Mouse (Mus musculus): Measurements from ENCODE around the gene Vps52.

Gene Vps52

GRCm38 (mm10) chr17:33955555-33956214 is at the start of gene Vps52, which contains the start of gene Rps18:
Vps52 (plus strand) TSS chr17:33955812.
Rps18 (minus strand) TSS chr17:33956001.
- peak; percentile 97 to 98 for DNase-seq (ENCODE audit: low read depth in 2 of 2, low spot score in 2 of 2)

DNA sequence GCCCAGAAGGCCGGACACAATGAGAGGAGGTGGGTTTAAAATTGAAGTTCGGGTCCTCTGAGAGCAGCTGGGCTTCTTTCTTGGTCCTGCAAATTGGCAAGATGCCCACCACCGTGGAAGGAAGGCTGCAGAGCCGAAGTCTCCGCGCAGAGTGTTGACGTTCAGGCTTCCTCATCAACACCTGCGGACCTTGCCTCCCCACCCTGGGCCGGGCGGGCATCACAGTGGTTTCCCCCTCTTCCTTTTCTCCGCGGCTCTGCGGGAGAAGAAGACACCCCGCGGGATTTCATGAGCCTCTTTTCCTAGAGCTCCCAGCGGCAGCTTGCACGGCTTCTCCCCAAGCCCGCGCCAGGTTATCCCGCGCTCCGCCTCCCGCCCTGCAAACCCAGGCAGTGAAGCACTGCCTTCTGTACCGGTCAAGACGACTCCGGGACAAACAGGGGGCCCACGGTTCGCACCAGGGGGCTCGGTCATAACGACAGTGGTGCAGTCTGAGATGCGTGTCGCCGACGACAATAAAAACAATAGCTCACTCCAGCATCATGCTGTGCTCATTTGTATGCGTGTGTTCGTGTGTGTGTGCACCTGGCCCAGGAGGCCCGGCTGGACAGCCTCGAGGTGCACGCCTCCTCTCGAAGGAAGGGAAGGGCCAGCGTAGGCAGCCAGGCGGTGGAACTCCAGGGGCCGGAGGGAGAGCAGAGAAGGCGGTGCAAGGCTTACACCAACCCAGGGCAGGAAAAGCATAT is 47.1 kb upstream of the Vps52 start:
- no peak for DNase-seq (ENCODE audit: low read depth in 2 of 2, low spot score in 2 of 2)

DNA sequence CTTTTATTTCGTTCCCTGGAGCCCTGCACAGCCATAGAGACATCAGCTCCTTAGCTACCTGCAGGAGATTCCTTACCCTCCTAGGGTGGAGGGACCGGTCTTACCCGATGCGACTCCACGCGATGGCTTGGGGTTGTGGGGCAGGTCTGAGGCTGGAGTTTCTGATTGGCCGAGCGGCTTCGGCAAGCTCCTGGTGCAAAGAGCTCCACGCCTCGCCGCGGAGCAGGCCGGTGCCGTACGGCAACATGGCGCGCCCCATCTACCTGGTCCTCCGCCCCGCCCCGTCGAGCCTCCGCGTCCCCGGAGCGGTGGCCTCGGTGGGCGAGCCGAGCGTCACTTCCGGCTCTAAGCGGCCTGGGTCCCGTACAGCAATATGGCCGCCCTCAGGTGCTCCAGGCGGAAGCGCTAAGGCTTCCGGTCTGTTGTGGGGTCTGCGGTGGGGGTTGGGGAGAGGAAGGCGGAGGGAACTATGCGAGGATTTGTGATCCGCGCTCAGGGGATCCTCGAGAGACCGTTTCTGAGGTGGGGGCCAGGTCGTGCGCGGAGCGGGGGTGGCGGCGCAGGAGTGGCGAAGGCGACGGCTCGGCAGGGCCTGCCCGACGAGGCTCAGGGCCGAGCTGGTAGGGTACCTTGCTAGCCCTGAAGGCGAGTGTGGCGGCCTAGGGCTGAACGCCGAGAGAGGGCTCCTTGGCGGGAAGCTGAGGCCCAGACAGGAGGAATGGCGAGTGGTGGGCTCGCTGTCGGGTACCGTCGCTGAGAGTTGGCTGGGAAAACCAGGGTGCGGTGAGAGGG is 46.3 kb upstream of the Vps52 start, which contains the start of gene Daxx:
Gene Daxx (plus strand): TSS at position 338 of the 792 bp plus-strand sequence.
- DNase-seq (ENCODE audit: low read depth in 2 of 2, low spot score in 2 of 2): peak; percentile 97

DNA sequence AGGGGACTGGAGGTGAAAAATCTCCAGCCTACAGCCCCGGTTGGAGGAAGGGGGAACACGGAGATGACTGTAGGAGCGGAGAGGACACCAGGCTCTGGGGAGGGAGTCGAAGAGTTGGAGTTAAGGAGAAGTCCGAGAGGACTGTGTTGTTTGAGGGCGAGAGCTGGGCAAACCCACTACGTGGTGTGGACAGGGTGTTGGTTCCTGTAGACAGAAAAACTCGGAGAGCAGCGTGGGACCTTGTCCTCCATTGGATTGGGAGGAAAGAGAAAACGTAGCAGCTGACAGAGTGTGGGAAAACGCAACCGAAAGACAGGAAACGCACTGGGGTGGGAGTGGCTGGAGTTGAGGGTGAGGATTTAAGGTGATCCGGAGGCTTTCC is 45.8 kb upstream of the Vps52 start:
- peak in 1 of 2 experiments; percentile 30 for DNase-seq (ENCODE audit: low read depth in 2 of 2, low spot score in 2 of 2)

DNA sequence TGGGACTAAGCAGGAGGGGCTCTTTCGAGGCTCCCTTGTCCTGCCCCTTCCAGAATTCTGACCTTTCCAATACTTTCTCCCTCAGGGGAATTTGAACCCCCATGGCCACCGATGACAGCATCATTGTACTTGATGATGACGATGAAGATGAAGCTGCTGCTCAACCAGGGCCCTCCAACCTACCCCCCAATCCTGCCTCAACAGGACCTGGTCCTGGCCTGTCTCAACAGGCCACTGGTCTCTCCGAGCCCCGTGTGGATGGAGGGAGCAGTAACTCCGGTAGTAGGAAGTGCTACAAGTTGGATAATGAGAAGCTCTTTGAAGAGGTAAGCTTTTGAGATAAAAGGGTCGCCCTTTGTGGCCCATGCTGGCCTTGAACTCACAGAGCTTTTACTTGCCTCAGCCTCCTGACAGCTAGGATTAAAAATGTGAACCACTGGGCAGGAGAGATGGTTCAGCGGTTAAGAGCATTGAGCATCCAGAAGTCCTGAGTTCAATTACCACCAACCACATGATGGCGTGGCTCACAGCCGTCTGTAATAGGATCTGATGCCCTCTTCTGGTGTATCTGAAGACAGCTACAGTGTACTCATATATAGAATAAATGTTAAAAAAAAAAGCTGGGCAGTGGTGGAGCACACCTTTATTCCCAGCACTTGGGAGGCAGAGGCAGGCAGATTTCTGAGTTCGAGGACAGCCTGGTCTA is 45.1 kb upstream of the Vps52 start:
- DNase-seq (ENCODE audit: low read depth in 2 of 2, low spot score in 2 of 2): no peak

DNA sequence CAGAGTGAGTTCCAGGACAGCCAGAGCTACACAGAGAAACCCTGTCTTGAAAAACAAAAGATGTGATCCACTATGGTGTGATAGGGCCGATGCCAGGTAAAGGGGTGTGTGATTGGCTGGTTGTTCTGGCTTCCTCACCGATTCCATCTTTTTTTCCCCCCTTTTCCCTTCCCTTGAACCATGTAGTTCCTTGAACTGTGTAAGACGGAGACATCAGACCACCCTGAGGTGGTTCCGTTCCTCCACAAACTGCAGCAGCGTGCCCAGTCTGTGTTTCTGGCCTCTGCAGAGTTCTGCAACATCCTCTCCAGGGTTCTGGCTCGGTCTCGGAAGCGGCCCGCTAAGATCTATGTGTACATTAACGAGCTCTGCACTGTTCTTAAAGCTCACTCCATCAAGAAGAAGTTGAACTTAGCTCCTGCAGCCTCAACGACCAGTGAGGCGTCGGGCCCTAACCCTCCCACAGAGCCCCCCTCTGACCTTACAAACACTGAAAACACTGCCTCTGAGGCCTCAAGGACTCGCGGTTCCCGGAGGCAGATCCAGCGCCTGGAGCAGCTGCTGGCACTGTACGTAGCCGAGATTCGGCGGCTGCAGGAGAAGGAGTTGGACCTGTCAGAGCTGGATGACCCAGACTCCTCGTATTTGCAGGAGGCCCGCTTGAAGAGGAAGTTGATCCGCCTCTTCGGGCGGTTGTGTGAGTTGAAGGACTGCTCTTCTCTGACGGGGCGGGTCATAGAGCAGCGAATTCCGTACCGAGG is 44.4 kb upstream of the Vps52 start:
- no peak for DNase-seq (ENCODE audit: low read depth in 2 of 2, low spot score in 2 of 2)

- no peak for DNase-seq (ENCODE audit: low read depth in 2 of 2, low spot score in 2 of 2)
These were observed 43.7 kb upstream of the Vps52 start for GRCm38 (mm10) chr17:33911813-33912414.

DNA sequence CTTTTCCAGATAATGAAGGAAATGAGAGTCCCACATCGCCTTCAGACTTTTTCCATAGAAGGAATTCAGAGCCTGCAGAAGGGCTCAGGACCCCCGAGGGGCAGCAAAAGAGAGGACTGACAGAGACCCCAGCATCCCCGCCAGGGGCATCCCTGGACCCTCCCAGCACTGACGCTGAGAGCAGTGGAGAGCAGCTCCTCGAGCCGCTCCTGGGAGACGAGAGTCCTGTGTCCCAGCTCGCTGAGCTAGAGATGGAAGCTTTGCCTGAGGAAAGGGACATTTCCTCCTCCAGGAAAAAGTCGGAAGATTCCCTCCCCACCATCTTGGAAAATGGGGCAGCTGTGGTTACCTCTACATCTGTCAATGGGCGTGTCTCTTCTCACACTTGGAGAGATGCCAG is 42.3 kb upstream of the Vps52 start:
- DNase-seq (ENCODE audit: low read depth in 2 of 2, low spot score in 2 of 2): no peak

GRCm38 (mm10) chr17:33913905-33914304 is 41.7 kb upstream of the Vps52 start:
- no peak for DNase-seq (ENCODE audit: low read depth in 2 of 2, low spot score in 2 of 2)

DNA sequence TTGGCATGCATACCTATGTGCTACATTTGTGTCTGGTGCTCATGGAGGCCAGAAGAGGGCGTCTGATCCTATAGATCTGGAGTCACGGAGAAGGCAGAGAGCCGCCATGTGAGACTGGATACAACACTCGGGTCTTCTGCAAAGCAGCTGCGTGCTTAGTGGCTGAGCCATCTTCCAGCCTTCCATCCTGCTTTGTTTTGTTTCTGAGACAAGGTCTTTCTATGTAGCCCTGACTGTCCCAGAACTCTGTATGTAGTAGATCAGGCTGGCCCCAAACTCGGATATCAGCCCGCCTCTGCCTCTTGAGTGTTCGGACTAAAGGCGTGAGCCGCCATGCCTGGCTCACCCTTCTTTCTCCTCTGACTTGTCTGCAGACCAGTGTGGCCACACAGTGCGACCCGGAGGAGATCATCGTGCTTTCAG is 40.6 kb upstream of the Vps52 start:
- no peak for DNase-seq (ENCODE audit: low read depth in 2 of 2, low spot score in 2 of 2)

GRCm38 (mm10) chr17:33915671-33916250 is 39.9 kb upstream of the Vps52 start, which contains the start of the genes Tapbp and Zbtb22:
Tapbp (plus strand) TSS chr17:33915899.
Zbtb22 (plus strand) TSS chr17:33915904.
- DNase-seq (ENCODE audit: low read depth in 2 of 2, low spot score in 2 of 2): peak; percentile 84 to 93

- DNase-seq (ENCODE audit: low read depth in 2 of 2, low spot score in 2 of 2): no peak
These were observed 39.3 kb upstream of the Vps52 start for GRCm38 (mm10) chr17:33916294-33916693.

DNA sequence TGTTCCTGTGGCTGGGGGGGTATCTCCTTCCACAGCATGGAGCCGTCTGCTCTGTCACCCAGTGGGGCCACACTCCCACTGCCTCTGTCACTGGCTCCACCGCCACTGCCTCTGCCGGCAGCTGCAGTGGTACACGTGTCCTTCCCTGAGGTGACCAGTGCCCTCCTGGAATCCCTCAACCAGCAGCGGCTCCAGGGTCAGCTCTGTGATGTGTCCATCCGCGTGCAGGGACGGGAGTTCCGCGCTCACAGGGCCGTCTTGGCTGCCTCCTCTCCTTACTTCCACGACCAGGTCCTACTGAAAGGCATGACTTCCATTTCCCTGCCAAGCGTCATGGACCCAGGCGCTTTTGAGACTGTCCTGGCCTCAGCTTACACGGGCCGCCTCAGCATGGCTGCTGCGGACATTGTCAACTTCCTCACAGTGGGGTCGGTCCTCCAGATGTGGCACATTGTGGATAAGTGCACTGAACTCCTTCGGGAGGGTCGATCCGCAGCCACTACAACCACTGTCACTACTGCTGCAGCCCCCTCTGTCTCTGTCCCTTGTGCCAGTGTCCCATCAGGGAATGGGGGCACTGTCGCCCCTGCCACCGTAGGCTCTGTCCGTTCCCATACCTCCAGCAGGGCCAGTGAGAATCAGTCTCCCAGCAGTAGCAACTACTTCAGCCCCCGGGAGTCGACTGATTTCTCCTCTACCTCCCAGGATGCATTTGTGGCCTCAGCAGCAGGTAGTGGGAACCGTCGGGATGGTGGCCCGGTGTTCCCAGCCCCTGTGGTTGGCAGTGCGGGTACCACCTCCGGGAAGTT is 38.6 kb upstream of the Vps52 start:
- DNase-seq (ENCODE audit: low read depth in 2 of 2, low spot score in 2 of 2): no peak

GRCm38 (mm10) chr17:33917656-33918292 is 37.8 kb upstream of the Vps52 start:
- no peak for DNase-seq (ENCODE audit: low read depth in 2 of 2, low spot score in 2 of 2)

DNA sequence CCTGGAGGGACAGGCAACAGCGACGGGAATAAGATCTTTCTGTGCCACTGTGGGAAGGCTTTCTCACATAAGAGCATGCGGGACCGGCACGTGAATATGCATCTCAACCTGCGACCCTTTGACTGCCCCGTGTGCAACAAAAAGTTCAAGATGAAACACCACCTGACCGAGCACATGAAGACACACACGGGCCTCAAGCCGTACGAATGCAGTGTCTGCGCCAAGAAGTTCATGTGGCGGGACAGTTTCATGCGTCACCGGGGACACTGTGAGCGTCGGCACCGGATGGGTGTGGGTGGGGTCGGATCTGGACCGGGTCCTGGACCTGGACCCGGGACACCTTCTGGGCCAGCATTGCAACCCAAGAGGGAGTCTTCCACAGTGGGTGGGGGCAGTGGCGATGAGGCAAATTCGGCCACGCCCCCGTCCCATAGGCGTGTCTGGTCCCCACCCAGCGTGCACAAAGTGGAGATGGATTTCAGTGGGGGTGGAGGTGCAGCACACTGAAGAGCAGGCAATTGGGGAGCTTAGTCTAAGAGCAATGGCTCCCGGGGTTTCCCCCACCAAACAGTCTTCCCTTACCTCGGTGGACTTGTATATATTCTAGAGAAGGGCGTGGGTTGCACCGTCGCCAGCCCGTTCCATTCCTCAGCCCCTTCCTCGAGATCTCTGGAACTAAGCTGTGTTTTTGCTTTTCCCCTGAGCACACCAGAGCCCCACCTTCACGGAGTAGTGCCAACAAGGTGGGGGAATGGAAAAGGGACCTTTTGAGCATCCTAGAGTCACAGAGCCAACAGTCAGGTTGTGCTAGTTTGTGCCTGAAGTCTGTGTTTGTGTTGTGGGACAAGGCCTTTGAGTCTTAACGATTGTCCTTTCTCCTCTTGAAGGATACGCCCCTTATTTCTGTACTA is 37.1 kb upstream of the Vps52 start:
- DNase-seq (ENCODE audit: low read depth in 2 of 2, low spot score in 2 of 2): no peak

GRCm38 (mm10) chr17:33919351-33920281 is 36.0 kb upstream of the Vps52 start:
- peak; percentile 69 to 77 for DNase-seq (ENCODE audit: low read depth in 2 of 2, low spot score in 2 of 2)
